In genomic region chr10:39683481-39683880, GRCm38 (mm10) we compare ENCODE assay signal across 8 mouse cellular contexts.
"Had no signal": no experiment of that assay in that cellular context is flagged by ENCODE, and none has a peak within 500 bp of the region (broad histone marks: within the 10 kb centered on the region; RNA-seq: fewer than 3 reads in every experiment).

No protein-coding gene starts in this region.

- DNase-seq: kidney, postnatal 14 days; liver; liver, embryonic 13.5 days; liver, postnatal 0 days; lung, postnatal 14 days; right cerebral cortex, postnatal 14 days; thymus, adult 2 months; thymus, postnatal 36 days had no signal
